Mouse (Mus musculus): ENCODE data around the gene Pigm. TPM values are rescaled to one million over a fixed set of nuclear protein-coding genes. Genes with fewer than 3 reads are reported as not detected.

Pigm gene
- polyA plus RNA-seq, 1 experiment from 2014 or later: 5.2 TPM

DNA sequence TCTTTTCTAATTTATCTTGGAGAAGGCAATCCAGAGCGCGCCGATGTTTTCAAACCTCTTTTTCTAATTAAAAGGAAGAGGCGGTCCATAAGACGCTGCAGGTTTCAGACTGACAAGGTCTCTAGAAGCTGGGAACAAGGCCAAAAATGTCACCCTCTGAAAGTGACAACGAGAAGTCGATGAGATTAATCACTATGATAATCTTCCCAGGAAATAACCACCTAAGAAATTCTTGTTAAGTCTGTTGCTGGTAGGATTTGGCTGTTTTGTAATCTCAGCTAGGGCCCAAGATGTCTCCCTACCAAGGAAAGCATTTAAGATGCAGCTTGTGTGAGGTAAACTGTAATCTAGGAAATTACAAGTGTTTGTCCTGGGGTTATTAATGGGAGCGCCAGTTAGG, 17.4 kb downstream of the Pigm start:
- Histone ChIP-seq H3K9ac (replicated peaks; ENCODE audit: low read depth, low read length) (no peak overlapping the region), H3K9me3 (ENCODE audit: control insufficient read depth, low read length) (no peaks in the 10 kb centered on the region), H3K4me3 (ENCODE audit: low read depth, low read length) (no peak overlapping the region), H3K4me2 (ENCODE audit: low read depth, low read length) (no peak overlapping the region), H3K27ac (ENCODE audit: low read depth, low read length) (no peak overlapping the region), H3K27me3 (ENCODE audit: control insufficient read depth, insufficient read depth, low read length) (no peaks in the 10 kb centered on the region), H3K4me1 (ENCODE audit: control insufficient read depth, insufficient read depth, low read length) (0 out of 2 replicates have a peak, but pooled peaks cover 3% of the 10 kb centered on the region), H3K36me3 (ENCODE audit: control insufficient read depth, insufficient read depth, low read length) (no peaks in the 10 kb centered on the region)
- no peak for ATAC-seq (ENCODE audit: low read depth)
- WGBS: 65% methylated on average over 8 of the region's 8 CpGs

DNA sequence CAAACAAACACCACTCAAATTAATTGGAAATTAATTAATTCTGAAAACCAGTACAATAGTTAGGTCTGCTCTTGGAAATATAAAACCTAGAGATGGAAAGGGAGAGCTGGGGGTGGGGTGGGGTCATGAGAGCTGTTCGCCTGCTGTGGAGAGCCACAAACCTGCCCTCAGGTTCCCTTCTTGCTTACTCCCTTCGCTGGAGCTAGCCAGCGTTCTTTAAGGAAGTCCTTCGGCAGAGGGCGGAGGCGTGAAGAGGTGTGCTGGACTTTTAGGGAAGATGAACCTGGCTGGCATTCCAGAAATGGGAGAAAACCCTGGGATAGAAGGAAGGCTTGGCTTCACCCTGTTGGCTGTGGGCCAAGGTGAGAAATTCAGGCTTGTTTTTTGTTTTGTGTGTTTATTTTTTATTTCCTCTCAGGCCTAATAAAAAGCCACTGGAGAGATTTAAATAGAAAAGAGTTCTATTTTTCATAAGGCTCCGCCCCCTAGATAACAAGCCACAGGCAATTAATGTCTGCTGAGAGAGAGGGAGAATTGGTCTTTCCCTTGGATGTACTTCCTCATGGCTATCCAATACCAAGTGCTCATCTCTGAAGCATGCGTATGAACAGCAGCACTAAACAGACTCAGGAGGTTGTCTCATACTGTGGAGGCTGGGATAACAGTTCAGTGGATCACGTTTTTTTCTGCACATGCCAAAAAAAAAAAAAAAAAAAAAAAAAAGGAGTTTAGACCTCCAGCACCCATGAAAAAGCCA, 20.8 kb downstream of the Pigm start:
- H3K4me3 ChIP-seq (ENCODE audit: low read depth, low read length): no peak overlapping the region
- no peaks in the 10 kb centered on the region for H3K4me1 ChIP-seq (ENCODE audit: control insufficient read depth, insufficient read depth, low read length)
- no peaks in the 10 kb centered on the region for H3K27me3 ChIP-seq (ENCODE audit: control insufficient read depth, insufficient read depth, low read length)
- H3K9me3 ChIP-seq (ENCODE audit: control insufficient read depth, low read length): no peaks in the 10 kb centered on the region
- H3K27ac ChIP-seq (ENCODE audit: low read depth, low read length): no peak overlapping the region
- no peak overlapping the region for H3K9ac ChIP-seq (replicated peaks; ENCODE audit: low read depth, low read length)
- no peaks in the 10 kb centered on the region for H3K36me3 ChIP-seq (ENCODE audit: control insufficient read depth, insufficient read depth, low read length)
- no peak for ATAC-seq (ENCODE audit: low read depth)
- H3K4me2 ChIP-seq (ENCODE audit: low read depth, low read length): no peak overlapping the region
- 73% methylated on average over 9 of the region's 9 CpGs for WGBS

DNA sequence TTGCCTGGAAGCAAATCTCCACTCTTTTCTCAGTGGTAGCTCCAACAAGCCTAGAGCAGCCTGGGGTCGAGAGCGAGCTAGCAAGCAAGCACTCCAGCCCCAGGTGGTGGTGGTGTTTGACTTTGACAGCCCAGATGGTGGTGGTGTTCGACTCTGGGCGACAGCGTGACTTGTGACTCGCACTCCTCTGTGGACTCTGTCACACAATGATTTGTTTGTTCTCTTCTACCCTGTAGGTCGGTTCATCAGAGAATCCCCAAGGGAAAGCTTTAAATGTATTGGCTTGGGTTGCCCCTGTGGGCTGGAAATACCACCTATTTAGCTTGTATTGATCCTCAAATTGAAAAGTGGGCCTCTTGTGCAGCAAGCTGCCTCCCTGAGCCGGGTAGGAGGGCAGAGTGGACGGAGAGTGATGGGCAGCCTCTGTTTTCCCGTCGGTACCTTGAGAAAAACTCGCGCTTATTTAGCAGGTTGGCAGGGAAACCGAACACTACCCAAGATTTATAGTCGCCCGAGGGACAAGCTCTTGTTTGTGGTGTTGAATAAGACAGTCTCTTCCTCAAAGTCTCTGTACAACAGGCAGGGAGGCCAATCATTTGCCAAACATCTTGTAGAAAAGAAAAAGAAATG, 29.8 kb downstream of the Pigm start:
- H3K27me3 ChIP-seq (ENCODE audit: control insufficient read depth, insufficient read depth, low read length): no peaks in the 10 kb centered on the region
- ATAC-seq (ENCODE audit: low read depth): peak; percentile 75
- H3K27ac ChIP-seq (ENCODE audit: low read depth, low read length): no peak overlapping the region
- peaks cover 4% of the 10 kb centered on the region; the same call in 1 of the 2 replicates for H3K4me1 ChIP-seq (ENCODE audit: control insufficient read depth, insufficient read depth, low read length)
- H3K36me3 ChIP-seq (ENCODE audit: control insufficient read depth, insufficient read depth, low read length): no peaks in the 10 kb centered on the region
- no peak overlapping the region for H3K9ac ChIP-seq (replicated peaks; ENCODE audit: low read depth, low read length)
- no peaks in the 10 kb centered on the region for H3K9me3 ChIP-seq (ENCODE audit: control insufficient read depth, low read length)
- 6% methylated on average over 16 of the region's 16 CpGs for WGBS
- H3K4me3 ChIP-seq (ENCODE audit: low read depth, low read length): no peak overlapping the region
- no peak overlapping the region for H3K4me2 ChIP-seq (ENCODE audit: low read depth, low read length)

DNA sequence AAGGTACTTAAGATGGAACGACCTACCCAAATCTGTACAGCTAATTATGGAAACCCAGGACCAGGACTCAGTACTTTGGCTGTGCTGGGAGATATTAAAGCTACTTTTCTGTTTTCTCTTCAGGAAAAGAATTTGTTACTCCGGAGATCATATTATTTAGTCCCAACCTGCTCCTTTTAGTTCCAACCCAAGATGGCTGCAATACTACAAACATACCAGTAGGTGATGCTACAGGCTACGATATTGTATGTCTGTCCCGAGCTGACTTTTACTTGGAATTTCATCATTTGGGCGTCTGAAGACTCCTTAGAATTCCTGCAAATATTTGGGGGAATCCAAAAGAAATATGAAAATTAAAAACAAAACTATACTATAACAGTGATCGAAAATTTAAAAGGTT, 32.6 kb downstream of the Pigm start:
- H3K27ac ChIP-seq (ENCODE audit: low read depth, low read length): no peak overlapping the region
- H3K4me1 ChIP-seq (ENCODE audit: control insufficient read depth, insufficient read depth, low read length): peaks cover 4% of the 10 kb centered on the region; the same call in 1 of the 2 replicates
- H3K4me3 ChIP-seq (ENCODE audit: low read depth, low read length): no peak overlapping the region
- H3K36me3 ChIP-seq (ENCODE audit: control insufficient read depth, insufficient read depth, low read length): no peaks in the 10 kb centered on the region
- no peak overlapping the region for H3K4me2 ChIP-seq (ENCODE audit: low read depth, low read length)
- 11% methylated on average over 6 of the region's 6 CpGs for WGBS
- H3K9ac ChIP-seq (replicated peaks; ENCODE audit: low read depth, low read length): no peak overlapping the region
- ATAC-seq (ENCODE audit: low read depth): no peak
- no peaks in the 10 kb centered on the region for H3K27me3 ChIP-seq (ENCODE audit: control insufficient read depth, insufficient read depth, low read length)
- no peaks in the 10 kb centered on the region for H3K9me3 ChIP-seq (ENCODE audit: control insufficient read depth, low read length)

DNA sequence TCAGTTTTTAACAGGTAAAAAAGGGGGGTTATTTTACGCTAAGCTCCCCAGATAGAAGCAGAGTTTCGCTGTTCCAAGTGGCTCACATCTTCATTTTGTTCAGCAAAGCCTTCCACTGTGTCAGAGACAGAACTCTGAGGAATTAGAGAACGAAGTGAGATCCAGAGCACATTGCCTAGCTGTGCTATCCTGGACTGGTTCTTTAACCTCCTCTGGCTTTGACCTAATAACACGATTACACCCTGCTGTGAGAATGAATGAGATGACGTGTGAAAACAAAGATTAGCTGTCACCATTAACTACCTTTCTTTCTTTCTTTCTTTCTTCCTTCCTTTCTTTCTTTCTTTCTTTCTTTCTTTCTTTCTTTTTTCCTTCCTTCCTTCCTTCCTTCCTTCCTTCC, 33.1 kb downstream of the Pigm start:
- 13% methylated on average over 5 of the region's 5 CpGs for whole genome bisulfite sequencing
- H3K9ac ChIP-seq (replicated peaks; ENCODE audit: low read depth, low read length): no peak overlapping the region
- no peaks in the 10 kb centered on the region for H3K27me3 ChIP-seq (ENCODE audit: control insufficient read depth, insufficient read depth, low read length)
- H3K4me1 ChIP-seq (ENCODE audit: control insufficient read depth, insufficient read depth, low read length): peaks cover 4% of the 10 kb centered on the region; the same call in 1 of the 2 replicates
- H3K27ac ChIP-seq (ENCODE audit: low read depth, low read length): no peak overlapping the region
- H3K4me3 ChIP-seq (ENCODE audit: low read depth, low read length): no peak overlapping the region
- H3K4me2 ChIP-seq (ENCODE audit: low read depth, low read length): no peak overlapping the region
- no peak for ATAC-seq (ENCODE audit: low read depth)
- no peaks in the 10 kb centered on the region for H3K36me3 ChIP-seq (ENCODE audit: control insufficient read depth, insufficient read depth, low read length)
- H3K9me3 ChIP-seq (ENCODE audit: control insufficient read depth, low read length): no peaks in the 10 kb centered on the region

DNA sequence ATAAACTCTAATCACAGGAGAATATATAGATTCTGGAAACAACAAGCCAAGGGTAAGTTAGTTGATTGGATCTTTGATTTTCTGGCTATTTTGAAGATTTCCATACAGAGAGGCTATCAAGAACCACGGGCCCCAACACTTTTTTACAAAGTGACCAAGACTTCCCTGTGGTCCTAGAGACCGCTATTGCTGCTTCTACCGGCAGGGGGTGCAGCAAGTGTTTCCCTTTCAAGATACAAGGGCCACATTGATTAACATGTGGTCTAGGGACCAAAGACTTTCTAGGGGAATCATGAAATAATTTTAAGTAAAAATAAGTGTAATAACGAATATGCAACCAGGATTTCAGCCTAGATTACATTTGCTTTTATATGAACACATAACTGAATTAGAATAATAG, 34.5 kb downstream of the Pigm start:
- no peaks in the 10 kb centered on the region for H3K36me3 ChIP-seq (ENCODE audit: control insufficient read depth, insufficient read depth, low read length)
- H3K4me3 ChIP-seq (ENCODE audit: low read depth, low read length): no peak overlapping the region
- H3K27me3 ChIP-seq (ENCODE audit: control insufficient read depth, insufficient read depth, low read length): no peaks in the 10 kb centered on the region
- H3K9ac ChIP-seq (replicated peaks; ENCODE audit: low read depth, low read length): no peak overlapping the region
- peaks cover 4% of the 10 kb centered on the region; the same call in 1 of the 2 replicates for H3K4me1 ChIP-seq (ENCODE audit: control insufficient read depth, insufficient read depth, low read length)
- WGBS: 5% methylated on average over 4 of the region's 4 CpGs
- H3K4me2 ChIP-seq (ENCODE audit: low read depth, low read length): no peak overlapping the region
- no peaks in the 10 kb centered on the region for H3K9me3 ChIP-seq (ENCODE audit: control insufficient read depth, low read length)
- no peak overlapping the region for H3K27ac ChIP-seq (ENCODE audit: low read depth, low read length)
- ATAC-seq (ENCODE audit: low read depth): no peak

DNA sequence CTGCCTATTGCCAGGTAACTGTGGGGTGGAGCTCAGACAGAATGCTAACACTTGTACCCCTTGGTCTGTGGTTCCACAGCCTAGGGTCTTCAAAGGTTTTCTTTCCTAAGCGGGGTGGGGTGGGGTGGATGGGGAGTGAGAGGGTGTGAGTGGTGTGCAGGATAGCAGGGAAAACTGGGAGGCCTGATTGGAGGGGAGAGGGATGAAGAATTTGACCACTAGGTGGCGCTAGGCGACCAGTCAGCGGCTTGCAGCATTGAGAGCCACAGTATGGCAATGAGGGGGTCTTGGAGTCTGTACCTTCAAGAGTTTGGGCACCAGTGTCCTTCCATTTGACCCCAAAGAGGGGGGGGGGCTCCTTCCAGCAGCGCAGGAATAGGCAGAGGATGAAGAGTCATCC, 35.9 kb downstream of the Pigm start:
- Histone ChIP-seq H3K4me1 (ENCODE audit: control insufficient read depth, insufficient read depth, low read length) (no peaks in the 10 kb centered on the region), H3K27me3 (ENCODE audit: control insufficient read depth, insufficient read depth, low read length) (no peaks in the 10 kb centered on the region), H3K4me3 (ENCODE audit: low read depth, low read length) (no peak overlapping the region), H3K36me3 (ENCODE audit: control insufficient read depth, insufficient read depth, low read length) (no peaks in the 10 kb centered on the region), H3K27ac (ENCODE audit: low read depth, low read length) (no peak overlapping the region), H3K9me3 (ENCODE audit: control insufficient read depth, low read length) (no peaks in the 10 kb centered on the region), H3K9ac (replicated peaks; ENCODE audit: low read depth, low read length) (no peak overlapping the region), H3K4me2 (ENCODE audit: low read depth, low read length) (no peak overlapping the region)
- WGBS: 4% methylated on average over 5 of the region's 5 CpGs
- peak; percentile 83 for ATAC-seq (ENCODE audit: low read depth)

DNA sequence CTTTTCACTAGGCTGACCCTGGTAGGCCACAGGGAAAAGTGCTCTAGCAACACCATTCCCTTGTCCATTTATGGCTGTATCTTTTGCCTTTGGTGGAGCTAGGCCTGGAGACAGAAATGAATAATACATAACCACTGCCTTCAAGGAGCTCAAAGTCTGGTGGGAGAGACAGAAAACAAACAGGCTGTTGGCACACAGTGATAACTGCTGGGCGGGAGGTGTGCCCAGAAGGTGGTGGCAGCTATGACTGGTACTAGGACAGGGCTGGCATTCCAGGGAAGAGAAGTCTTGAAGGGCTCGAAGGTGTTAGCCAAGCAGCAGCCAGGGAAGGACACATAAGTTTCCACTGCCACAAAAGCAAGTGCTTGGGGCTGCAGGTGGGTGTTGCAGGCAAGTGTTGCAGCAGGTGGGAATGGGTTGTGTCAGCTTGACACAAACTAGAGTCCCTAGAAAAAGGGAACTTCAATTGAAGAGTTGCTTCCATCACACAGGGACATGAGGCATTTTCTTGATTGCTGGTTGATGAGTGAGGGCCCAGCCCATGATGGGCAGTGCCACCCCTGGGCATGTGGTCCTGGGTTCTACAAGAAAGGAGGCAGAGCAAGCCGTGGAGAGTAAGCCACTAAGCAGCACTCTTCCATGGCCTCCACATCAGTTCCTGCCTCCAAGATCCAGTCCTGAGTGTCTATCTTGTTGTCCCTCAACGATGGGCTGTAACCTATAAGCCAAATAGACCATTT, 37.3 kb downstream of the Pigm start:
- 86% methylated on average over 4 of the region's 4 CpGs for WGBS
- Histone ChIP-seq H3K27me3 (ENCODE audit: control insufficient read depth, insufficient read depth, low read length) (no peaks in the 10 kb centered on the region), H3K27ac (ENCODE audit: low read depth, low read length) (no peak overlapping the region), H3K4me2 (ENCODE audit: low read depth, low read length) (no peak overlapping the region), H3K9ac (replicated peaks; ENCODE audit: low read depth, low read length) (no peak overlapping the region), H3K4me1 (ENCODE audit: control insufficient read depth, insufficient read depth, low read length) (no peaks in the 10 kb centered on the region), H3K36me3 (ENCODE audit: control insufficient read depth, insufficient read depth, low read length) (no peaks in the 10 kb centered on the region), H3K4me3 (ENCODE audit: low read depth, low read length) (no peak overlapping the region), H3K9me3 (ENCODE audit: control insufficient read depth, low read length) (no peaks in the 10 kb centered on the region)
- no peak for ATAC-seq (ENCODE audit: low read depth)

DNA sequence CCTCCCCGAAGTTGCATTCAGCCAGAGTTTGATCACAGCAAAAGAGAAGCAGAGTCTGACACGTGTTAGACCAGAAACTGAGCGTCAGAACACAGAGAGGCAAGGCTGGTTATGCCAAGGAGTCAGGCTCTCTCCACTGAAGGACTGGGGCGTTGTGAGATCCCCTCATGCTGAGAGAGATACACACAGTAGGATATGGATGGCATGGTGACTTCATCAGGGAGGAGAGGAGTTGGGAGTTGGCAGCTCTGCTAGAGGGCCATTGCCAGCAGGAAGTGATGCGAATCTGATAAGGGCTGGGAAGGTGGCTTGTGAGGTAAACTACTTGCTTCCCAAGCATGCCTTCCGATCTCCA, 37.9 kb downstream of the Pigm start:
- no peak for ATAC-seq (ENCODE audit: low read depth)
- Histone ChIP-seq H3K4me2 (ENCODE audit: low read depth, low read length) (no peak overlapping the region), H3K9me3 (ENCODE audit: control insufficient read depth, low read length) (no peaks in the 10 kb centered on the region), H3K27ac (ENCODE audit: low read depth, low read length) (no peak overlapping the region), H3K4me3 (ENCODE audit: low read depth, low read length) (no peak overlapping the region), H3K9ac (replicated peaks; ENCODE audit: low read depth, low read length) (no peak overlapping the region), H3K4me1 (ENCODE audit: control insufficient read depth, insufficient read depth, low read length) (no peaks in the 10 kb centered on the region), H3K36me3 (ENCODE audit: control insufficient read depth, insufficient read depth, low read length) (no peaks in the 10 kb centered on the region), H3K27me3 (ENCODE audit: control insufficient read depth, insufficient read depth, low read length) (no peaks in the 10 kb centered on the region)
- 93% methylated on average over 6 of the region's 6 CpGs for WGBS
